Mouse (Mus musculus): ENCODE measurements around the gene Serbp1.

GRCm38 (mm10) chr6:67229521-67229920 is 8.5 kb upstream of the Serbp1 start:
- TF ChIP-seq CTCF (conservative IDR thresholded peaks at IDR 0.05; ENCODE audit: low read length) (no peak), POU5F1 (IDR thresholded peaks at IDR 0.05; ENCODE audit: borderline replicate concordance, low read length) (no peak)
